Mouse (Mus musculus): ENCODE measurements around the gene Samd4. TPM values are rescaled to one million over a fixed set of nuclear protein-coding genes. Genes with fewer than 3 reads are reported as not detected.

Samd4 gene
- polyA plus RNA-seq, 1 experiment from 2014 or later, result 7.0 TPM

DNA sequence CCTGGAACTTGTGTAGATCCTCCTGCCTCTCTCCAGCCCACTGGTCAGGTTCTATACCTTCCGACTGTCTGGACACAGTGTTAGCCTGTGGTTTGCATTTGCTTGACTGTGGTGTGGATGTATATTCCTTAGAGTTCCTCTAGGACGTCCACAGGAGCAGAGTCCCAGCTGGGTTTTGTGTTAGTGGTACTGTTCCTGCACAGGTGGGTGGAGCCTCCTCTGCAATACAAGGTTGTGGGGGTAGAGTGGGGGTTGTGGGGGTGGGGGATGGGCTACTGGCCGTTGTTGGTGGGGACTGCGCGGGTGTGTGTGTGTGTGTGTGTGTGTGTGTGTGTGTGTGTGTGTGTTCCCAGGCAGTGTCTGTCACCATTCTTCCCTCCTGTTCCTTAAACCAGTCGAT lies 58.4 kb downstream of the Samd4 start:
- no peak overlapping the region for H3K4me3 ChIP-seq (replicated peaks; ENCODE audit: low read length)
- ATAC-seq (ENCODE audit: insufficient read depth, low FRiP score), result peak; percentile 31; the same call in 1 of the 2 replicates

DNA sequence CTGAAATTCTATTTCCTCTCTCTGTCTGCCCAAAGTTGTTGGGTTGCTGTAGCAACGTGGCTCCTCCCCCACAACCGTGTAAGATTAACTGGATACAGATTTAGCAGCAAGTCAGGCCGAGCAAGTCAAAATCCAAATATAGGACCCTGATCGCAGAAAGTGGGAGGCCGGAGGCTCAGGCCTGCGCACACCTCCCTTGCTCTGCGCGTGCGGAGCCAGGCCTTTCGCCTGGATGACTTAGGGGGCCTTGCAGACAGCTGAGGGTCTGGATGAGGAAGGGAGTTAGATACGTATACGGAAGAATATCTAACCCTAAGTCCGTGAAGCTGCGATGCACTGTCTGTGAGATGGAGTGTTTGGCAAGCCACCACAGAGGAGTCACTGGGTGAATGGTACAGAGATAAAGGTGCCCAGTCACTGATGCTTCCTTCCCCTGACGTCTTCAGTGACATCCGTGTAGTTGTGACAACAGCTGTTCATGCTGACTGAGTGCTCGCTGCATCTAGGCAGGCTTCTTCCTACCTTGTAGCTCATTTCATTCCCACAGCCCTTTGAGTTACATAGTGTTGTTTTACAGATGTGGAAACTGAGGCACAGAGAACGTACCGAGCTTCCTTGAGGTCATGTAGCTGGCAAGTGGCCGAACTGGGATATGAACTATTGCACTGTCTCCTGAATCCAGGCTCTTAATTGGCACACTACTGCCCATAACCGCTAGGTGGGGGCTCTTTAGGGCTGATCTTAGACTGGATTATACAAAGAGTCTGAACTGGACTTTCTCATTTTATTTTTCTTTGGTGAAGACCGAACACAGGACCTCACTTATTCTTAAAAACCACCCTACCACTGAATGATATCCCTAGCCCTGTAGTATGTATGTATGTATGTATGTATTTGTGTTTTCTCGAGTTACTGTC lies 59.5 kb downstream of the Samd4 start:
- peak; percentile 81 for ATAC-seq (ENCODE audit: insufficient read depth, low FRiP score)
- Histone ChIP-seq H3K4me3 (replicated peaks; ENCODE audit: low read length) (no peak overlapping the region; the same call in 1 of the 2 replicates), H3K4me1 (ENCODE audit: control insufficient read depth, insufficient read depth, low read length) (peaks cover 13% of the 10 kb centered on the region), H3K9me3 (replicated peaks; ENCODE audit: control insufficient read depth, low read length) (no peaks in the 10 kb centered on the region), H3K9ac (ENCODE audit: low read length) (peak overlapping the region; percentile 55), H3K27ac (ENCODE audit: low read length) (peak overlapping the region; percentile 78), H3K27me3 (ENCODE audit: control insufficient read depth, insufficient read depth, low read length) (no peaks in the 10 kb centered on the region), H3K4me2 (ENCODE audit: low read depth, low read length) (peak overlapping the region; percentile 36), H3K36me3 (ENCODE audit: control insufficient read depth, insufficient read depth, low read length) (no peaks in the 10 kb centered on the region)
- WGBS, result 42% methylated on average over 23 of the region's 23 CpGs

More for the DNA sequence above, 58.4 kb downstream of the Samd4 start:
- H3K27ac ChIP-seq (ENCODE audit: low read length), result peak overlapping the region; percentile 78
- H3K9ac ChIP-seq (ENCODE audit: low read length), result no peak overlapping the region
- H3K27me3 ChIP-seq (ENCODE audit: control insufficient read depth, insufficient read depth, low read length), result no peaks in the 10 kb centered on the region
- H3K4me1 ChIP-seq (ENCODE audit: control insufficient read depth, insufficient read depth, low read length), result peaks cover 13% of the 10 kb centered on the region
- no peaks in the 10 kb centered on the region for H3K36me3 ChIP-seq (ENCODE audit: control insufficient read depth, insufficient read depth, low read length)
- no peaks in the 10 kb centered on the region for H3K9me3 ChIP-seq (replicated peaks; ENCODE audit: control insufficient read depth, low read length)
- peak overlapping the region; percentile 36; the same call in 1 of the 2 replicates for H3K4me2 ChIP-seq (ENCODE audit: low read depth, low read length)
- WGBS, result 31% methylated on average over 6 of the region's 6 CpGs

DNA sequence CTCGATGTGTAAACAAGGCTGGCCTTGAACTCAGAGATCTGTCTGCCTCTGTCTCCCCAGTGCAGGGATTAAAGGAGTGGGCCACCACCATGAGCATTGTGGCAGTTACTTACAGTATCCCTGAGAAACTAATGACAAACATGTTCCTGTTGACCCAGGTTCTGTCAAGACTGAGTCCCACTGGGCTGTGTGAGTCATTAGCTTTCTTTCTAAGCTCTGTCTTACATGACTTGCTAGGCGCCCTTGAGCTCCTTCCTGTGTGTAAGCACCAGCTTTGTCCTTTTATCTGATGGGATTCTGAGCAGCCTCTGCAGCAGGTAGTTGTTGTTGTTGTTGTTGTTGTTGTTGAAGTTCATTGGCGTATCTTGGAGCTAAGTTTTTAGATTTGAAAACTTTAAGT lies 61.8 kb downstream of the Samd4 start:
- H3K27me3 ChIP-seq (ENCODE audit: control insufficient read depth, insufficient read depth, low read length), result no peaks in the 10 kb centered on the region
- H3K27ac ChIP-seq (ENCODE audit: low read length), result no peak overlapping the region
- no peaks in the 10 kb centered on the region for H3K9me3 ChIP-seq (replicated peaks; ENCODE audit: control insufficient read depth, low read length)
- ATAC-seq (ENCODE audit: insufficient read depth, low FRiP score), result no peak
- WGBS, result 76% methylated on average over 3 of the region's 3 CpGs
- H3K36me3 ChIP-seq (ENCODE audit: control insufficient read depth, insufficient read depth, low read length), result no peaks in the 10 kb centered on the region
- H3K4me3 ChIP-seq (replicated peaks; ENCODE audit: low read length), result no peak overlapping the region
- no peak overlapping the region for H3K4me2 ChIP-seq (ENCODE audit: low read depth, low read length)
- no peak overlapping the region for H3K9ac ChIP-seq (ENCODE audit: low read length)
- H3K4me1 ChIP-seq (ENCODE audit: control insufficient read depth, insufficient read depth, low read length), result peaks cover 13% of the 10 kb centered on the region

DNA sequence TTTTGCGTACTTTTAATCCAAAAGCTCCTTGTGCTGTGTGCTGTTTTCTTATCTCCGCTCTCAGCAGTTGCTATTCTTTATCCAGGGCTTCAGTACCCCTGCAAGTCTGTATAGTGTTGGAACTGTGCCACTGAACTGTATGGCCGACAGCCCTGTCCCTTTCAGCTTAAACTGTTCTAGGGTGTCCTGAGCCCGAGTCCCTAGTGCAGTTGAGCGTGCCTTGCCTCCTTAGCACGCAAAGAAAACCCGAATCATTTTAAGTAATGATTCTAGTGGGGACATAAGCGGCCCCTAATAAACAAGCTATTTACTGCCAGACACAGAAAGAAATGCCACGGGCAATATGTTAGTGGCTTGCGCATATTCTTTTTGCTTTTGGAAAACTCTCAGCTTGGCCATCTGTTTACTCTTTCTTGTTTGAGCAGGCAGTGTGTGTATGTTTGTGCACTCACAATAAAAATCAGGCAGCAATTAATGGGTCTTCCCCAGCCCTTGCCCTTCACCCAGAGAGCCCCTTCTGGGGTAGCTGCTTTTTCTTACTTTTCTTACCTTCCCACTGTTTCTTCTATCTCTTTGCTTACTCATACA lies 63.3 kb downstream of the Samd4 start:
- WGBS, result 67% methylated on average over 10 of the region's 10 CpGs
- H3K4me2 ChIP-seq (ENCODE audit: low read depth, low read length), result no peak overlapping the region
- H3K36me3 ChIP-seq (ENCODE audit: control insufficient read depth, insufficient read depth, low read length), result no peaks in the 10 kb centered on the region
- H3K9me3 ChIP-seq (replicated peaks; ENCODE audit: control insufficient read depth, low read length), result no peaks in the 10 kb centered on the region
- no peak overlapping the region for H3K9ac ChIP-seq (ENCODE audit: low read length)
- no peak overlapping the region for H3K4me3 ChIP-seq (replicated peaks; ENCODE audit: low read length)
- H3K4me1 ChIP-seq (ENCODE audit: control insufficient read depth, insufficient read depth, low read length), result peaks cover 11% of the 10 kb centered on the region
- no peak for ATAC-seq (ENCODE audit: insufficient read depth, low FRiP score)
- H3K27ac ChIP-seq (ENCODE audit: low read length), result no peak overlapping the region
- no peaks in the 10 kb centered on the region for H3K27me3 ChIP-seq (ENCODE audit: control insufficient read depth, insufficient read depth, low read length)

DNA sequence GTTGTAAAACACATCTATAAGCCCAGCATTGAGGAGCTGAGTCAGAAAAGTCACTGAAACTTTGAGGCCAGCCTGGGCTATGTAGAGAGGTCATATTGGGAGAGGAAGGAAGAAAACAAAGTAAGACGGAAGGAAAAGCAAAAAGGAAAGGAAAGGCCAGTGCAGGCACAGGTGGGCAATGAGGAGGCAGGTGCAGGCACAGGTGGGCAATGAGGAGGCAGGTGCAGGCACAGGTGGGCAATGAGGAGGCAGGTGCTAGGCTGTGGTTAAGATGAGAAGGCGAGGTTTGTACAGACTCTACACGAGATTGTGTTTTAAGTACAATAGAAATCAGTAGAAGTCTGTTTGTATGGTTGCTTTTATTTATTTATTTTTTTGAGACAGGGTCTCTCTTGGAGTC lies 65.0 kb downstream of the Samd4 start:
- 85% methylated on average over 3 of the region's 3 CpGs for WGBS

DNA sequence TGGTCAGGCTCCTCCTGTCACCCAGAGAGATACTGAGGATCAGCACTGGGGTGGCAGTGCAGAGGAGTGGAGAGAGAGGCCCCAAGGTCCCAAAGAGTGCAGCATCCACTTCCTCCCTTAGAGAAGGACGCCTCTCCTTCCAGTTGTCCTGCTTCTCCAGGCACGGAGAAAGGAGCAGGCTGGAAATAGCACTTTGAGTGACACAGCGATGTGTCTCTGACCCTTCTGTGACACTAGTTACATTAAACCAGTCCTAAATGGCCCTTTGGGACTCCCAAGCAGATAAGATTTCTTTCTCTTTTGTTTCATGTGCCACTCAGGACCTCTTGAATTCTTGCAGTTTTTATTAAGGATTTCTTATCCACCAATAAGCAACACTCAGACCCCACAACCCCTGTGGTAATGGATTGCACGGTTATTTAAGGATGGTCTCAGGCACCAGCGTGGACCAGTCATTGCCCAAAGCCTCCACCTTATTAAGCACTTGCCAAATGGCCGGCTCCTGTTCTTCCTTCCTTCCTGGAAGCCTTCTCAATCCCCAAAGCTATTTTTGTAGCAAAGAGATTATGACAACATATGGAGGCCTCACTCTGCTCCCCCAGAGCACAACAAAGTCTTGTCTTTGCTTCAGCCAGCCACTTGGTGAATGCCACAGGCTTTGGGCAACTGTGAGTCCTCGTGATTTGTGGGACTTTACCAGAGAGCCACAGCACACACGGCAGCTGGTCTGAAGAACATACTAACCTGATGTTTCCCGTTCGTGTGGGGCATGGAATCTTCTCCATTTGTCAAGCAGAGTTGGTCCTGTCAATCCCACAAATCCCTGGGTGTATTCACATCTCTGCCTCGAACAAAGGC lies 68.1 kb downstream of the Samd4 start:
- WGBS, result 50% methylated on average over 11 of the region's 11 CpGs
- Histone ChIP-seq H3K4me1 (ENCODE audit: control insufficient read depth, insufficient read depth, low read length) (peaks cover 11% of the 10 kb centered on the region), H3K9ac (ENCODE audit: low read length) (no peak overlapping the region), H3K36me3 (ENCODE audit: control insufficient read depth, insufficient read depth, low read length) (no peaks in the 10 kb centered on the region), H3K4me2 (ENCODE audit: low read depth, low read length) (no peak overlapping the region), H3K27me3 (ENCODE audit: control insufficient read depth, insufficient read depth, low read length) (no peaks in the 10 kb centered on the region), H3K4me3 (replicated peaks; ENCODE audit: low read length) (no peak overlapping the region), H3K27ac (ENCODE audit: low read length) (no peak overlapping the region), H3K9me3 (replicated peaks; ENCODE audit: control insufficient read depth, low read length) (no peaks in the 10 kb centered on the region)
- ATAC-seq (ENCODE audit: insufficient read depth, low FRiP score), result no peak

More for the DNA sequence above, 65.0 kb downstream of the Samd4 start:
- ATAC-seq (ENCODE audit: insufficient read depth, low FRiP score), result no peak
- Histone ChIP-seq H3K27me3 (ENCODE audit: control insufficient read depth, insufficient read depth, low read length) (no peaks in the 10 kb centered on the region), H3K27ac (ENCODE audit: low read length) (no peak overlapping the region), H3K4me3 (replicated peaks; ENCODE audit: low read length) (no peak overlapping the region), H3K9me3 (replicated peaks; ENCODE audit: control insufficient read depth, low read length) (no peaks in the 10 kb centered on the region), H3K4me1 (ENCODE audit: control insufficient read depth, insufficient read depth, low read length) (peaks cover 4% of the 10 kb centered on the region), H3K9ac (ENCODE audit: low read length) (no peak overlapping the region), H3K36me3 (ENCODE audit: control insufficient read depth, insufficient read depth, low read length) (no peaks in the 10 kb centered on the region), H3K4me2 (ENCODE audit: low read depth, low read length) (no peak overlapping the region)

DNA sequence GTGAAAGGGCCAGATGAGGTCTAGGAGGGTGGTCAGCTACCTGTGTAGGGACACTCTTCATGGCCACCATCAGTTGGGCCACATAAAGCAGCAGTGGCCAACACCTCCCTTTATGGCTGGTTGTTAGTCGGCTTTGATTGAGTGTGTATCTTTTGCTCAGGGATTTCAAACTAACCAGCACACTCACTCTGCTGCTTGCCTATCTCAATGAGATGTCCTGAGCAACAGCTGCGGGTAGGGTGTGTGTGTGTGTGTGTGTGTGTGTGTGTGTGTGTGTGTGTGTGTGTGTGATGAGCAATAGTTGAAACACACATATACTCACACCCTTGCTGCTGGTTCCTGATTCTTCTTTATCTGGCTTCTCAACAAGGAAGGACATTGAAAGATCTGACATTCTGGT lies 69.6 kb downstream of the Samd4 start:
- peaks cover 15% of the 10 kb centered on the region for H3K4me1 ChIP-seq (ENCODE audit: control insufficient read depth, insufficient read depth, low read length)
- H3K9me3 ChIP-seq (replicated peaks; ENCODE audit: control insufficient read depth, low read length), result no peaks in the 10 kb centered on the region
- no peaks in the 10 kb centered on the region for H3K27me3 ChIP-seq (ENCODE audit: control insufficient read depth, insufficient read depth, low read length)
- H3K27ac ChIP-seq (ENCODE audit: low read length), result no peak overlapping the region
- no peak overlapping the region for H3K4me2 ChIP-seq (ENCODE audit: low read depth, low read length)
- no peak overlapping the region for H3K4me3 ChIP-seq (replicated peaks; ENCODE audit: low read length)
- ATAC-seq (ENCODE audit: insufficient read depth, low FRiP score), result no peak
- no peaks in the 10 kb centered on the region for H3K36me3 ChIP-seq (ENCODE audit: control insufficient read depth, insufficient read depth, low read length)
- H3K9ac ChIP-seq (ENCODE audit: low read length), result no peak overlapping the region
- 71% methylated on average over 2 of the region's 2 CpGs for WGBS

DNA sequence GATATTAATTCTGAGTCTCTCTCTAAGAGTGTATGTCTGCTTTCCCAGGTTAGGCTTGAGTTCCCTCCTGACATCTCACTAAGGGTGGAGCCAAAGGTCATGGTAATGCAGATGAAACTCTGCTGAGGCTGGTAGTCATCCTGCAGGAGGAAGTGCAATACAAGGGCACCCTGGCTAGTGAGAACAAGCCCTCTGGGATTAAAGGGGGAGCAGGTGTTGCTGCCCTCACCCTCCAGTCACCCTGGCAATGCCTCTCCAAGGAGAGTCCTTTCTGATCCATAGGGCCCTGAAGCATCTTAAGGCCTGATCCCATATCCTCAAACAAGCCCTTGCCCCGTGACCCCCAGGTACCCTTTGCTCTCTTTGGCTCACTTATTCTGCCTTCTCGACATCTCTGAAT lies 72.5 kb downstream of the Samd4 start:
- no peak overlapping the region for H3K4me2 ChIP-seq (ENCODE audit: low read depth, low read length)
- no peaks in the 10 kb centered on the region for H3K36me3 ChIP-seq (ENCODE audit: control insufficient read depth, insufficient read depth, low read length)
- 51% methylated on average over 2 of the region's 2 CpGs for WGBS
- no peaks in the 10 kb centered on the region for H3K27me3 ChIP-seq (ENCODE audit: control insufficient read depth, insufficient read depth, low read length)
- no peak overlapping the region for H3K4me3 ChIP-seq (replicated peaks; ENCODE audit: low read length)
- H3K9me3 ChIP-seq (replicated peaks; ENCODE audit: control insufficient read depth, low read length), result no peaks in the 10 kb centered on the region
- H3K9ac ChIP-seq (ENCODE audit: low read length), result no peak overlapping the region
- ATAC-seq (ENCODE audit: insufficient read depth, low FRiP score), result no peak
- H3K4me1 ChIP-seq (ENCODE audit: control insufficient read depth, insufficient read depth, low read length), result peaks cover 18% of the 10 kb centered on the region
- H3K27ac ChIP-seq (ENCODE audit: low read length), result no peak overlapping the region

Data from stomach, embryonic 16.5 days (tissue).